Mouse (Mus musculus) hematopoietic stem cell, adult 5-6 weeks (primary cell): ENCODE measurements around the gene Pfkfb1. TPM values are rescaled to one million over a fixed set of nuclear protein-coding genes. Genes with fewer than 3 reads are reported as not detected.
A peak's percentile ranks its signal among the peaks of the same experiment; 100 is the strongest.

Experiments
- ATAC-seq, 2 experiments: fragments of 125-278 bp in 1 of 2; replicated peaks in 1 of 2; 2 replicates each; pipeline ENCODE4 v1.8.0; 2016 to 2017; ENCODE audit warnings: inconsistent platforms in 2 of 2, mild to moderate bottlenecking in 2 of 2, moderate number of reproducible peaks in 2 of 2, low read depth in 1 of 2, moderate TSS enrichment in 1 of 2; ENCODE audit not compliant: low FRiP score in 2 of 2, poor library complexity in 2 of 2, severe bottlenecking in 2 of 2, insufficient read depth in 1 of 2, low TSS enrichment in 1 of 2
- total RNA-seq: library from RNA; stranded (forward); fragments of 172-1452, 232-1000 nt; gene quantifications from 2 replicates; pipeline ENCODE4 v1.2.3, GENCODE M21; 2017

Pfkfb1 gene
- 1.7 and 5.8 TPM in 2 replicates for total RNA-seq

DNA sequence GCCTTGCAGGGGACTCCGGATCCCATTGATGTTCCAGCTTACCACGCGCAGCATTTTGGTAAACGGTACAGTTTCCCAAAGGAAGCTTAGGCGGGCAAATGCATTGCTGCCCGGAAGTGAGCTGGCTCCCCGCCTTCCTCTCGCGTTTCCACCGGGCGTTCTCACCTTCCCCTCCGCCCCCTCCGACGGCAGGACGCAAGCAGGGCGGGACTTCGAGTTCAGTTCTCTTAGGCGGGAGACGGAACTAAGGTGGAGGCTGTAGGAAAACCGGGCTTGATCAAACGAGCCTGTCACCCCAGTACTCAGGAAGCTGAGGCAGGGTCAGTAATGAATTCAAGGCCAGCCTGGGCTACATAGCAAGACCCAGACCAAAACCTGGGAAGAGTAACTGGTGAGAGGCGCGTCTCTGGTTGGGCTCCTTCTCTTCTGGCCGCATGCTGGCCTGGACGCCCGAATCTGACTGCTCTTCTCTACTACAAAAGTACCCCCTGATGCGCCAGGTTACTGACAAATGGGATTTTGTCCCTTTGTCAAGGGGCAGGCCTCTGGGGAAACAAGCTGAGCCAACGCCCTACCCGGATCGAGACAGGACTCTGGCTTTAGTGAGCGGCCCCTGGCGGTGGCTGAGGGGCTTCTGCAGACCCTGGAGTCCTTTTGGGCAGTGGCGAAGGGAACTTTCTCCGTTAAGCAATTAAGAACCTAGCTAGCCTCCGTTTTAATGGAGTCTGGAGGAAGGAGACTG, at the start of gene Pfkfb1:
Gene Pfkfb1 (plus strand): TSS at position 207 of the 742 bp plus-strand sequence.
- ATAC-seq, result peak; percentile 96

DNA sequence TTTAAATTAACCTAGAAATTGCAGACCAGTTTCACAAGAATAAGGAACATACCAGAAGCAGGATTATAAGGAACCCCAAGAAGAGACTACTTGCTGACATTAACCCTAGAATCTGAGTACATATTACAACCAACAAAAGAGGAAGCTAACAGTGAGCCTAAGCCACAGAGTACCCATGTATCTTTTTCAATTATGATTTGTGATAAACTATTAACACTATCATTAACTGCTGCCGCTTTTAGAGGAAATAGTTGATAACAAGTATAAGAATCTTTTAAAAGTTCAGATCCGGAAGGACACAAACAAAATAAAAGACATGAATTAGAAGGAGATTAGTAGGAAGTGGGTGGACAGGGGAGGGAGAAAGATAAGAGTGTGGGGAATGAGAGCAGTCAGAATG, 47.9 kb upstream of the Pfkfb1 start:
- ATAC-seq, result peak in 1 of 2 experiments; percentile 42; a peak in 1 of 4 replicates

DNA sequence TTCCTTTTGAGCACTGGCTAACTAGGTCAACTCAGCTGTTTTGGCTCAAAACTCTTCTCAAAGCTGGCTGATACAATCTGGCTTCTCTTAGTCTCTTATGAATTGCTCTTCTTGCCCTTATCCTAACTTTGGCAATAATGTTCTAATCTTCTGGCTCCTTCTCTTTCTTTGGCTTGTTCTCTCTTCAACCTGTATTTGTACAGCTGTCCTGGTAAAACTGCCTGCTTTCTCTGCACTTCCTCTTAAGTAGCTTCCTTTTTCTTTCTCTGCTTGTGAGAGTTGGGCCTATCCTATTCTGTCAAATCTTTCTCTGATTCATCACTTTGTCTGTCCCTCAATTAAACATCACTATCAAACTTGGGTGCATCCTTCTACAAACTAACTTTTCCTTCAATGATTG, 46.3 kb upstream of the Pfkfb1 start:
- ATAC-seq, result no peak

DNA sequence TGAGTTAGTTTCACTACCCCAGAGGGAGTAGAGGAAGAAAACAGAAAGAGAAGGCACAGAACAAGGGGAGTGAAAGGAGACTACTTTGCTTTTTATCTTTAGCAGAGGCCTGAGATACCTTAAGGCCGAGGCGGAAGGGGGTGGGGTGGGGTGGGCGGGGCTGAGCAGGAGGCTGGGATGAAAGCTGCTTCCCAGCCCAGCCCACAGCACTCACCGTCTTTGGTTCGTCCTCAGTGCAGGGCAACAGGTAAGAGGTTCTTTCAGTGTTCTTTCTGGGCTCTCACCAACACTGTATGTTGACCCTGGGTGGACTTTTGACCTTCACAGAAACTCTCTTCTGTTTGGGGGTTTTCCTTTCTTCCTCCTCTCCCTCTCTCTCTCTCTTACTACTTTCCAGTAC, 40.8 kb upstream of the Pfkfb1 start, which contains the start of gene Alas2:
Gene Alas2 (plus strand): TSS at position 137 of the 400 bp plus-strand sequence.
- ATAC-seq, result no peak

DNA sequence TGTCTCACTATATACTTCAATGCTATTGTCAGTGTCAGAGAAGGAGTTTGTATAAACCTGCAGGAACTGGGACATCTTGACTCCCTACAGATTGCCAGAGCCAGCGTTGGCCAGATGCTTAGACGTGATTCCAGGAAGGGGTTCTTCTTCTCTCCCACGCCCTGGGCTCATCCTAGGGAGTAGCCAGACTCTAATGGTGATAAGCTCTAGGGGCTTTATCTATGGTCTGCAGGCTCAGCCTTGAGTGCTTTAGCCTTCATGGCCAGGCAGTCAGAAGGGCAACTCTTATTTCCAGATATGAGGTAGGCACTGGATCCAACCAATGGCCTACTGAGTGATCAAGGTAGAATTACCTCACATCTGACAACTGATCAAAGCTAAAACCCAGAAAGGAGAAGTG, 38.4 kb upstream of the Pfkfb1 start:
- peak in 1 of 2 experiments; percentile 36; a peak in 1 of 4 replicates for ATAC-seq

DNA sequence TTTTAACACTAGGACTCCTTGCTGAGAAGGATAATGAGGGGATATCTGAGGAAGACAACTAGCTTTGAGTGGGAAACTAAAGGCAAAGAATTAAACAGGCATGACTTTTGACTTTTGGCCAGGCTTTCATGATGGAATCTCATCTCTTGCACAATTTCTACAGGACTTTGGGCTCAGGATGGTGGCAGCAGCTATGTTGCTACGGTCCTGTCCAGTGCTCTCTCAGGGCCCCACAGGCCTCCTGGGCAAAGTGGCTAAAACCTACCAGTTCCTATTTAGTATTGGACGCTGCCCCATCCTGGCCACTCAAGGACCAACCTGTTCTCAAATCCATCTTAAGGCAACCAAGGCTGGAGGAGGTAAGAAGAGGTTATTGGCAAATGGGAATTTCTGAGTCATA, 36.0 kb upstream of the Pfkfb1 start:
- no peak for ATAC-seq

DNA sequence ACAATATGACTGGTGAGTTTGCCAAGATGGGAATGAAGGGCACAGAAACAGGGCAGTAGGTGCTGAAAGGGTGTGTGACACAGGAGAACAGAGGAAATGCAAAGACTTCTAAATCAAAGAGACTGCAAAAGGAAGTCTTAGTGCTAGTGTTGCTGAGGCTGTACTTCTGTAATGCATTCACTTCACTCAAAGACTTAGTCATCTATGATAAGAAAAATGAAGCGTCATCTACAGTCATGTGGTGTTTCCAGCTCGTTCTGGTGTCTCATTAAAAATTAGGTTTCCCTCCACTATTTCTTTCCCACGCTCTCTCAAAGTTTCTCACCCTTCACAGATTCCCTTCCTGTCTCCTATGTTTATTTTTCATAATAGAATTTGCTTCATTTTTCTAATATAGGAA, 34.0 kb upstream of the Pfkfb1 start:
- no peak for ATAC-seq

DNA sequence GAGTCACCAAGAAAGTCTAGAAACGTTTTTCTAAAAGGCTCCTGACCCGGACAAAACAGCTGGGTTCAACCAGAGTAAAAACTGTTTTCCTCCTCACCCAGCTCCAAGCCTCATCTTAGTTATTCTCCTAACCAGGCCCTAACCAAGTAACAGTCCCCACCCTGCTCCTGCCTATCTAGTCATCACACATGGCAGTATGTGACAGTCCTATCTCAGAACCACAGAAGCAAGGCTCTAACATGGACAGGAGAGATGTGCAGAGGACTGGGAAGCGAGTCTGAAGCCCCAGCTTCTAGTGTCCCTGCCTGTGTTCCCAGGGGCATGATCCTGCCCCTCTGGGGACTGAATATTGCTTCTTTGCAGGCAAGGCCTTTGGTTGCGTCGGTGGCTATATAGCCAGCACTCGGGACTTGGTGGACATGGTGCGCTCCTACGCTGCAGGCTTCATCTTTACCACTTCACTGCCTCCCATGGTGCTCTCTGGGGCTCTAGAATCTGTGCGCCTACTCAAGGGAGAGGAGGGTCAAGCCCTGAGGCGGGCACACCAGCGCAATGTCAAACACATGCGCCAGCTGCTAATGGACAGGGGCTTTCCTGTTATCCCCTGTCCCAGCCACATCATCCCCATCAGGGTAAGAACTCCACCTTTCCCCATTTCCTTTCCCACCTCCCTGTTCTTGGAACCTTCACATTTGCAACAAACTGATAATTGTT, 23.2 kb upstream of the Pfkfb1 start:
- ATAC-seq, result peak in 1 of 2 experiments; percentile 36; a peak in 1 of 4 replicates

DNA sequence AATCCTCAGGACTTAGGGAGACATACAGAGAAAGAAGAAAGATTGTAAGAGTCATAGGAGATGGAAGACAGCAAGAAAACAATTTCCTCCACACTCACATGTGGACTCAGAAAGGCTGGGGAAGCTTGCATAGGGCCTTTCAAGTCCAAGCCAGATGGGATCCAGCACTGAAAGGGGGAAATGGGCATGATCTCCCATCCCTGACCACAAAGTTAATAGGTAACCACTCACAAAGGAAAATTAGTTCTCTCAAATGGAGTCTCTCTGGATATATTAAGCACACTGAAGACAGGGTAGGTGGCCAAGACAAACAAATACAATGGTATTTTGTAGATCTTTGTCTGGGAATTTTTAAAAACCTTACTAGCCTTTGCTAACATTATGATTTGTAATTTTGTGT, 6.1 kb upstream of the Pfkfb1 start:
- ATAC-seq, result no peak

DNA sequence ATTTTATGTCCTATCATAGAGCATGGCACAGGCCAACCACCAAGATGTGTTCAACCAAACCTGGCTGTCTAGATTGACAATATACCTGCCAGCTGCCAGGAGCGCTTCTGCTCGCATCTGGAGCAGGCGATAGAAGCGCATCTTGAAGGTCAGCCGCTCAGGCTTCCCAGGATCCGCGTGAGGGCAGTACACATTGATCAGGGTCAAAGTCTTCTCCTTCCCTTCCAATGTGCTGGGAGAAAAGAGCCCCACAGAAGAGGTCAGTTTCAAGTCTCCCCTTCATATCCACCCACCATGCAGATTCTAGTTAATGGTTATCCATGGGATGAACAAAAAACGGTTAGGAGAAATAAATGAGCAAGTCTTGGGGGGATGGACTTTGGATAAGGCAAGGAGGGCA, 2.9 kb upstream of the Pfkfb1 start:
- no peak for ATAC-seq

DNA sequence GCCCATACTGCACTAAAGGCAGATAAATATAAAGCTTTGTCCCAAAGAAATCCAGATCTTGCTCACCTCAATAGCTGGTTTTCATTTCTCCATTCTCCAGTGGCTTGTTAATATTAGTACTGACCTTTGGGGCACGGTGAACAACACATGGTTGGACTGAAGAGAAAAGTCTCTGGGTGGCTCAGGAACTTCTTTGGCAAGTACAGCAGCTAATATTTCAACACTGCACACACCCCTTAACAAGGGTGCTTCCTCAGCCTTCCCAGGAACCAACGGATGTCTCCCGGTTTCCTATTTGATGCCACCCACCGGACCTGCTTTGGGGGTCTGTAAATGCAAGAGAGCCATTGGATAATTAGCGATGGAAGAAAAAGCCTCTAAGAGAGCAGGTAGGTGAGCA, 1.7 kb downstream of the Pfkfb1 start, which contains the start of gene Apex2:
Gene Apex2 (minus strand): TSS at position 173 of the 400 bp plus-strand sequence.
- ATAC-seq, result no peak

DNA sequence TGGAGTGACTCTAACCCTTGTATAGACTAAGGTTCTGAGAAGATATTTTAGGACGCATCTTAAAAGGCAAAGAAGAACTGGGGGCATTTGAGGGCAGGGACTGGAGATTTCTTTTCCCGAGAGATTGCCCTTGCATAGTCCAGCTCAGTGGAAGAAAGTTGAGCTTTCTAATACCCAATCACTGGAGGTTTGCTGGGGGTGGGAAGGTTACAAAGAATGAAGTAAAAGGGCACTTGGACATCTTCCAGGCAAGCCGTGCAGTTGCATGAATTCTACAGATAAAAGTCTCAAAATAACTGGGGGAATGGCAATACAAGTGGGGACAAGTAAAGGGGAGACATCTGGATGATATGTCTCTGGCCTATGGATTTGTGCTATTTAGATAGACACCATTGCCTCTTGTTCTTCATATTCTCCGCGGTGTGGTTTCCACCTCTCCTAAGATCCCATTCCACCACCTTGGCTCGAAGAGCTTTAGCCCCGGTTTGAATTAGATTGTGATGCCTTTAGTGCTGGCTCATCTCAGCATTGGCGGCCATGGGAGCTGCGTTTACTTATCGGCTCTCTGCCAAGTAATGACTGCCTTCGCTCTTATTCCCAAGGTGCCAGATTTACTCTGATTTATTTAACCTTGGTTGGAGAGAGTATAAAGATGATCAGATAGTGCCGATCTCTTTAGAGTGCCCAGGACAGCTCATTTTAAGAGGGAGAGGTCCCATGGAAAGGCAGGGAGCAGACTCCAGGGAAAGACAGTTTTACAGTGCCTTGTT, 5.4 kb downstream of the Pfkfb1 start:
- ATAC-seq, result no peak

DNA sequence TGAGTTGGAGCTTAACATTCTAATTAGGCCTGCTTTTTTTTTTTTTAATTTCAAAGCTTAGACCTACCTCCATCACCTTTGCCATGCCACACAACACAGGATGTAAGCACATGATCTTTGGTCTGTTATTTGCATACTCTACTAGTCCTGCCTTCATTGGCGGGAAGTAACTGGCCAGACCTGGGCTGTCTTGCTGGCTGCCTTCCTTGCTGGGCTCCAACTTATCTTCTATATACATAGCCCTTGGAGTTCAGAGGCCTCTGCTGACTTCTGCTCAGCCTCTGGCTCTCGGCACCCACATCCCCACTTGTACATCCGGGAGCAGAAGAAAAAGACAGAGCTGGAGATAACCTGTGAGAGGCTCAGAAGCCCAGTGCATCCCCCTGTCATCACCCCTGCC, 6.1 kb downstream of the Pfkfb1 start:
- no peak for ATAC-seq

DNA sequence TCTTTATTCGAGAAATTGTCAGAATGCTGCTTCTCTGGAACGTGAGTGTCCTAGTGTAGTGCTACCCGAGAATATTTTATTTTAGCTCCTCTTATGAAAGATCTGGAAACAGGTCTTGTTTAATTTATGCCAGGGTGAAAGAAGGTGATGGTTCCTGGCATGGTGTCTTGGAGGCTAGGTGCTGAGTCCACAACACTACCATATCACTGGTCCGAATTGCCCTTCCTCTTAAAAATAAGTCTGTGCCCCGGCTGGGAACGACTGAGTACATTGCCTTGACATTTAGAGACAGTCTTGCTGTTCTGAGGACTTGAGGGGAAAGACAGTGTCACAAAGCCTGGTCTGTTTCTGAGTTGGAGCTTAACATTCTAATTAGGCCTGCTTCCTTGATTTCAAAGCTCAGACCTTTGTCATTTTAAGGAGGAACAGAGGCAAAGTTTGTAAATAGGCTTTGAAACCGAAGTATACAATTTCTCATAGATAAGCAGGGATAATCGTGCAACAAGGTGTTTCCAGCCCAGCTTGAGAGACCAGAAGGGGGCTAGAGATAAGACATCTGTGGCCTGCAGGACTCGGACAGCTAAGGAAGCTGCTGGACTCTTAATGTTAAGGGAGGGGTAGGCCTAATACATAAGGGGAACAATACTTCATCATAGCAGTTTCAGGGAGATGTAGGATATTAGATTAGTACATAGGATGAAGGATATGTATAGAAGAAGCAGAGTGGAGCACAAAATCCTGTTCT, 7.2 kb downstream of the Pfkfb1 start:
- no peak for ATAC-seq

DNA sequence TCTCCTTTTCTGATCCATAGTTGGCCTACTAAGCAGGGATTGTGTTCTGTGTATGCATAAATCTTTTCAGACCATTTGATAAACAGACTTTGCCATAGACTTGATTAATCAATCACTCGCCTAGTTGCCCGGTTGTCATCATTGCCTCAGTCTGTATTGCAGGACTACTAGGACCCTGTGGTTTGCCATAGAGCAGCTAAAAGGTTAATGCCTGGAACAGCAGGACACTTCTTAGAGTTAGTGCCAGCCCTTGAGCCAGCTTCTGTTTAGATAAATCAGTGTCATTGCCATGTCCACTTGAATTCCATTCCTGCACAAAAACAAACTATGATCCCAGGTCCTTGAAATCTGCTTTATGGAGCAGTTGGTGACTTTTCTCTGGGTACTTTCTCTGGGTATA, 10.9 kb downstream of the Pfkfb1 start:
- ATAC-seq, result no peak

DNA sequence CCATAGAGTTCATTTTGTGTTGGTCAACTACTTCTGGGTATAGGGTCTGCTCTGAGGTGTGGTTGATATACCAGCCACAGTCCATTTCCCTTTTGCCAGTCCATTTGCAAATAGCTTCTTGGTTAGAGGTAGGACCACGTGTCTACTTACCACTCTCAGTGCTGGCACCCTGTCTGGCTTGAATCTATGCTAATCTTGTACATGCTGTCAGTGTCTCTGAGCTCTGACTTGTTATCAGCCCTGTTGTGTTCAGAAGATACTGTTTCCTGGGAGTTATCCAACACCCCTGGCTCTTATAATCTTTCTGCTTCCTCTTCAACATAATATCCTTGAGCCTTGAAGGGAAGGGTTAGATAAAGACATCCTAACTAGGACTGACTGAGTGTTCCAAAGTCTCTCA, 48.4 kb downstream of the Pfkfb1 start:
- no peak for ATAC-seq

DNA sequence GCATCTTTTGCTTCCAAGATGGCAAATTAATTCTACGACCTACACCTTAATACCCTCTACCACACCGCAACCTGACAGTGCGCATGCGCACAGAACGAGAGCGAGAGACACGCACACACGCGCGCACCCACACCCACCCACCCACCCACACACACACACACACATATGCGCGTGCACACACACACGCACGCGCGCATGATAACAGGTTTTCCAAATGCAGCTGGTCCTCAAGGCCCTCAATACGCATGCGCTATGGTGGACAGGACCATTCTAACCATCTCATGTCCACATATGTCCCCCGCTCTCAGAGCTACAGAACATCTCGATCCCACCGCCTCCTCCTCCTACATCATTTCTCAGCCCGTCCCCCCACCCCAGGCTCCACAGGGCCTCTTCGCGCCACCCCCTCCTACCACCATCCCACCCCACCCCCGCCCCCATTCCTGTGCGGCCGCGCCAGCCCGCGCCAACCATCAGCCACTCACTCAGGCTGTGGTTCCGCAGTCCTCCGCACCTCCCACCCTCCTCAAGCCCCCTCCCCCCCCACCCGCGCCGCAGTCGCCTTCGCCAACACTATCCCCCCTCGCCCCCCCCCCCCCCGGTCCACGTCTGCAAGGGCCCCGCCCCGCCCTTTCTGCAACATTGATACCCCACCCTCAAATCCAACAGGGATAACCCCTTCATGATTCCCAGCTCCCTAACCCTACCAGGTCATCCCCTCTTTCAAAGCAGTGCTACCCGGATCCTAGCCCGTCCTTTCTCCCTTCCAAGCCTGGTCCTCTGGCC, 68.3 kb downstream of the Pfkfb1 start:
- ATAC-seq, result no peak
